Mouse (Mus musculus): Measurements from ENCODE around the gene Rgs6.

- TF ChIP-seq CTCF (IDR thresholded peaks at IDR 0.05; ENCODE audit: low read depth): no peak
- no peak for TF ChIP-seq EP300 (optimal IDR thresholded peaks at IDR 0.05)
Measured at GRCm38 (mm10) chr12:83160700-83161099, 572.6 kb downstream of the Rgs6 start.

Data from stomach, postnatal 0 days (tissue).